22 mouse cellular contexts compared by ENCODE assay signal in the genomic region with DNA sequence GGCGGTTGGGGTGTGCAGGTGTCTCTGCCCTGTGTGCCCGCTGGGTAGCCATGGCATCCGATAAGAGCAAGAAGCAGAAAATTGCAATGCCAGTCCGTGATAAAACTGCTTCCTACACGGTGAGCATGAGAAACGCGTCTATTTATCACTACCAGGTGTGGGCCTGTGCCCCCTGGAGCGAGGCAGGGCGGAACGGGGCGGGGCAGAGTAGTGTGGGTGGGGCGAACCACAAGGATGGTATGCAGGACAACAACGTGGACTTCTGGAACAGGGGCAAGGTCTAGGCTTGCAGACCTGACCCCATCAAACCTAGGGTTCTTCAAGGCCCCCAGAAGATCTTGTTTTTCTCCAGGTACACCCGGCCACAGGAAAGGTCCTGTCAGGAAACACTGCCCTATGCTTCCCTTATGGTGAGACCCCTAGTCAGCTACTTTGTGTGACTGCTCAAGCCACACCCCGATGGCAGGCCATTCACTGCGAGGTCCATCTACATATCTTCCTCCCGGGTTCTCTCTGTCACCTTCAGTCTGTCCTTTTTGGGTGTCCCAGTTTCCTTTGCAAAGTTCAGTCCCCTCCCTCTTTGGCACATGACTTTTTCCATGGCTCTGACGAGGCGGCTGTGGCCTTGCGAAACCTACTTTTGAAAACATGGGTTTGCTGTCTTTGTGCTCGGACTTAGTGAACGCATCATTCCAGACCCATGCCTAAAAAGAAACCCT. TPM values are rescaled to one million over a fixed set of nuclear protein-coding genes. Genes with fewer than 3 reads are reported as not detected.
A peak's percentile ranks its signal among the peaks of the same experiment; 100 is the strongest.
DNase-seq lines count a peak whose midpoint lies in the region; TF ChIP-seq lines count a peak whose summit lies in the region.
"Had no signal": no experiment of that assay in that cellular context is flagged by ENCODE, and none has a peak within 500 bp of the region (broad histone marks: within the 10 kb centered on the region; RNA-seq: fewer than 3 reads in every experiment).

Tcl1 (minus strand) TSS at position 193 of the 719 bp plus-strand sequence.

- H3K4me3 ChIP-seq in E14TG2a.4 (replicated peaks; ENCODE audit: low read length) (peak within 1 kb of the TSS; percentile 83), ES-Bruce4 (ENCODE audit: low read depth, low read length) (peak within 1 kb of the TSS; percentile 50)
- no peak within 1 kb of the TSS for H3K4me3 ChIP-seq in midbrain, embryonic 10.5 days
- H3K4me3 ChIP-seq: embryonic facial prominence, embryonic 13.5 days; forebrain, embryonic 13.5 days; gastrocnemius, adult 2 months; heart, embryonic 10.5 days; heart, embryonic 15.5 days; hindbrain, embryonic 15.5 days had no signal

- H3K9ac ChIP-seq in ES-Bruce4 (ENCODE audit: low read depth, poor library complexity, severe bottlenecking): peak within 1 kb of the TSS; percentile 22
- H3K9ac ChIP-seq: embryonic facial prominence, embryonic 13.5 days; forebrain, embryonic 13.5 days; forebrain, postnatal 0 days; heart, embryonic 15.5 days; hindbrain, embryonic 15.5 days had no signal

- TF ChIP-seq CTCF in E14TG2a.4 (conservative IDR thresholded peaks at IDR 0.05; ENCODE audit: low read length) (no peak), ES-Bruce4 (IDR thresholded peaks at IDR 0.05; ENCODE audit: low read depth, low read length) (no peak)

- WGBS in midbrain, embryonic 10.5 days: 94% methylated on average over 22 of the region's 22 CpGs

- peak; percentile 75 for TF ChIP-seq EP300 in ES-Bruce4 (IDR thresholded peaks at IDR 0.05; ENCODE audit: insufficient read depth, low read depth, low read length)

- TF ChIP-seq POLR2A in ES-Bruce4 (IDR thresholded peaks at IDR 0.05; ENCODE audit: insufficient read depth, low read length): no peak

- peak within 1 kb of the TSS; percentile 28 for H3K27ac ChIP-seq in ES-Bruce4 (ENCODE audit: insufficient read depth, low read length)
- no peak within 1 kb of the TSS for H3K27ac ChIP-seq in midbrain, embryonic 10.5 days (replicated peaks)
- H3K27ac ChIP-seq: embryonic facial prominence, embryonic 13.5 days; forebrain, embryonic 13.5 days; gastrocnemius, adult 2 months; heart, embryonic 10.5 days; heart, embryonic 15.5 days; hindbrain, embryonic 15.5 days had no signal

- H3K4me1 ChIP-seq in E14TG2a.4 (replicated peaks; ENCODE audit: low read depth, low read length) (peaks cover 77% of the 10 kb centered on the region), ES-Bruce4 (ENCODE audit: control insufficient read depth, insufficient read depth, low read length) (peaks cover 8% of the 10 kb centered on the region)
- peaks cover 10% of the 10 kb centered on the region for H3K4me1 ChIP-seq in midbrain, embryonic 10.5 days
- H3K4me1 ChIP-seq: embryonic facial prominence, embryonic 13.5 days; heart, embryonic 10.5 days; heart, embryonic 15.5 days; hindbrain, embryonic 15.5 days had no signal

- no peaks in the 10 kb centered on the region for H3K27me3 ChIP-seq in E14TG2a.4 (ENCODE audit: insufficient read depth, low read length)
- no peaks in the 10 kb centered on the region for H3K27me3 ChIP-seq in ES-Bruce4 (ENCODE audit: control insufficient read depth, insufficient read depth, low read length, poor library complexity, severe bottlenecking)
- no peaks in the 10 kb centered on the region for H3K27me3 ChIP-seq in midbrain, embryonic 10.5 days (ENCODE audit: low read depth, poor library complexity, severe bottlenecking)
- H3K27me3 ChIP-seq: embryonic facial prominence, embryonic 13.5 days; forebrain, embryonic 13.5 days; heart, embryonic 15.5 days; hindbrain, embryonic 15.5 days had no signal

- DNase-seq in lung, postnatal 10 days: peak; percentile 17
- no peak for DNase-seq in lung, postnatal 25 days (ENCODE audit: low spot score)
- peak; percentile 71 for DNase-seq in R1 (ENCODE audit: low read depth, low spot score)
- no peak for DNase-seq in midbrain, embryonic 10.5 days (ENCODE audit: low spot score)
- DNase-seq in frontal cortex, adult 2 months (ENCODE audit: extremely low spot score in 1 of 2, low spot score in 1 of 2): no peak
- DNase-seq: adrenal gland, postnatal 14 days; cerebellum, adult 11-12 months; cerebellum, adult 9-10 months; cerebellum, postnatal 25 days; forebrain, postnatal 0 days; gastrocnemius, adult 2 months; gastrocnemius, postnatal 25 days had no signal

- H3K9me3 ChIP-seq in E14TG2a.4 (ENCODE audit: low read length) (0 out of 2 replicates have a peak, but pooled peaks cover 5% of the 10 kb centered on the region), ES-Bruce4 (replicated peaks; ENCODE audit: control insufficient read depth, insufficient read depth, low read length, poor library complexity, severe bottlenecking) (no peaks in the 10 kb centered on the region)
- H3K9me3 ChIP-seq in midbrain, embryonic 10.5 days (replicated peaks): no peaks in the 10 kb centered on the region
- H3K9me3 ChIP-seq: embryonic facial prominence, embryonic 13.5 days; forebrain, embryonic 13.5 days; heart, embryonic 10.5 days; heart, embryonic 15.5 days; hindbrain, embryonic 15.5 days had no signal

- peaks cover 17% of the 10 kb centered on the region for H3K36me3 ChIP-seq in E14TG2a.4 (ENCODE audit: insufficient read depth, low read length)
- no peaks in the 10 kb centered on the region for H3K36me3 ChIP-seq in ES-Bruce4 (ENCODE audit: control insufficient read depth, insufficient read depth, low read length, poor library complexity, severe bottlenecking)
- H3K36me3 ChIP-seq in midbrain, embryonic 10.5 days: no peaks in the 10 kb centered on the region
- H3K36me3 ChIP-seq: embryonic facial prominence, embryonic 13.5 days; heart, embryonic 10.5 days; heart, embryonic 15.5 days; hindbrain, embryonic 15.5 days had no signal

RNA-seq across cellular contexts. Expression of gene Tcl1, which starts in this region (rescaled TPM):
- 47.2 and 52.8 TPM in 2 replicates for polyA plus RNA-seq in ES-Bruce4 (2011; ENCODE audit: insufficient read depth, insufficient read length, low read depth, missing spikeins)
- not detected in 2 replicates for polyA plus RNA-seq in midbrain, embryonic 10.5 days (2016; fragmentation: Nextera tagmentation; extraction: Ambion mirVana)
- polyA plus RNA-seq in frontal cortex, adult 2 months (2012; rRNA removed): not detected in 2 replicates
- polyA plus RNA-seq: cortical plate, adult 2 months; embryonic facial prominence, embryonic 13.5 days; forebrain, embryonic 13.5 days; forebrain, postnatal 0 days; heart, embryonic 10.5 days; heart, embryonic 15.5 days; hindbrain, embryonic 11.5 days; hindbrain, embryonic 15.5 days; intestine, embryonic 16.5 days had no signal

Comparison
In these comparisons a context has a peak if more than half of its experiments do, and no peak if none do; other contexts are left out.
1. RNA of gene Tcl1 (polyA plus RNA-seq): 47.2 to 52.8 TPM in ES-Bruce4; not detected in midbrain, embryonic 10.5 days and not detected in frontal cortex, adult 2 months; every median in the first group is over 10 times any median in the second.
2. DNase-seq: peak in lung, postnatal 10 days (single experiment) and R1 (single experiment); none in lung, postnatal 25 days (single experiment), midbrain, embryonic 10.5 days (single experiment) and frontal cortex, adult 2 months (0 of 2).